In the genomic region with DNA sequence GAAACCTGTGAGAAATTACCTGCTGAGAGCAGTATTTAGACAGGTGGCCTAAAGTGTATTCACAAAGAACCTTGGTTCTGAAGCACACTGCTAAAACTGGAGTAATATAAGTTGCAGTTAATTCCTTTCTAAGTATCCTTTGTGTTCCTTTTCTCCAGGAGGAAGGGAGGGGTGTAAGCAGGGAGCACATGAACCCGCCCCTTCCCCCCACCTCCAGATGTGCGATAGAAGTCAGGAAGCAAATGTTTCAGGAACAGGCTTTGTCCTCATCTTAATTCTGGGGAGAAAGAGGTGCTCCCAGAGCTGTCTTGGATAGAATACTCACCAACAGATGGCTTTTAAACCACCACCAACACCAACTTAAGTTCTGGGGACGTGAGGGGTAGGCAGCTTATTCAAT, we compare ENCODE assay signal across 7 mouse cellular contexts.
"Had no signal": no experiment of that assay in that cellular context is flagged by ENCODE, and none has a peak within 500 bp of the region (broad histone marks: within the 10 kb centered on the region; RNA-seq: fewer than 3 reads in every experiment).

No protein-coding gene starts in this region.

- DNase-seq: kidney, adult 9 months; kidney, postnatal 36 days; lung, adult 2 months; lung, postnatal 4 days; thymus, postnatal 4 days had no signal

- ATAC-seq: lung, postnatal 0 days; midbrain, embryonic 15.5 days had no signal
